Mouse (Mus musculus) frontal cortex, postnatal 25 days (tissue): ENCODE measurements around the gene Krtap1-3.

Source experiments
- DNase-seq, 2 experiments: peaks; one replicate each; pipeline ENCODE4 v3.0.0; 2022; ENCODE audit warnings: low spot score in 2 of 2

Krtap1-3 gene

GRCm38 (mm10) chr11:99557976-99558745, 33.0 kb downstream of the Krtap1-3 start:
- DNase-seq: no peak

- DNase-seq: no peak
Measured at GRCm38 (mm10) chr11:99556753-99557152, 34.4 kb downstream of the Krtap1-3 start, which contains the start of gene Krtap3-2. Gene Krtap3-2, minus strand, starts transcription at chr11:99556853.

- no peak for DNase-seq
Measured at GRCm38 (mm10) chr11:99556195-99556594, 34.9 kb downstream of the Krtap1-3 start.

GRCm38 (mm10) chr11:99550765-99551164, 40.4 kb downstream of the Krtap1-3 start, which contains the start of gene Krtap3-3:
Gene Krtap3-3, minus strand, starts transcription at chr11:99550865.
- DNase-seq: no peak

- no peak for DNase-seq
Measured at GRCm38 (mm10) chr11:99547892-99548291, 43.2 kb downstream of the Krtap1-3 start.
